Mouse (Mus musculus): Measurements from ENCODE around the gene Lig1.
"Not testable (repeated sequence)": the region's sequence is repeated elsewhere in the genome, so short reads cannot be mapped to it uniquely, and the experiment has no call there.

Lig1 gene

DNA sequence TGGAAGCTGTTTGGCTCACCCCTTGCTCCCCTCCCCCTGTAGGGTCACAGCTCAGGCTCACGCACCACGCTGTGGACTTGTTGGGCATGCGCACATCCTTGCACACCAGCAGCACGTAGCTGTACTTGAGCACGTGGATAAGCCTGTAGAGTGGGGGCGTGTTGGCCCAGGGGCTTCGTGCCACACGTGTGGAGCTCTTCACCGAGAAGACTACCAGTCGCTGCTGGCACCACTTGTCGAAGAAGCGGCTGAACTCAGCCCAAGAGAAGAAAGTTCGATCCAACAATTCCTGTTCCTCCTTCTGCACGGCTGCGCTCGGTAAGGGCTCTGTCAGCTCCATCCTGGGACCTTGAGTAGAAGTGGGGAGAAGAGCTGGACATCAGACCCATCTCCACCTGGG is at the start of gene Lig1:
Gene Lig1, plus strand, starts transcription at position 203 of the 400 bp plus-strand sequence.
- no peak for DNase-seq (ENCODE audit: low spot score)

GRCm38 (mm10) chr7:13260746-13261700 is 16.1 kb upstream of the Lig1 start:
- DNase-seq (ENCODE audit: low spot score): no peak

- no peak for DNase-seq (ENCODE audit: low spot score)
Observed at GRCm38 (mm10) chr7:13263851-13264250, 13.2 kb upstream of the Lig1 start.

DNA sequence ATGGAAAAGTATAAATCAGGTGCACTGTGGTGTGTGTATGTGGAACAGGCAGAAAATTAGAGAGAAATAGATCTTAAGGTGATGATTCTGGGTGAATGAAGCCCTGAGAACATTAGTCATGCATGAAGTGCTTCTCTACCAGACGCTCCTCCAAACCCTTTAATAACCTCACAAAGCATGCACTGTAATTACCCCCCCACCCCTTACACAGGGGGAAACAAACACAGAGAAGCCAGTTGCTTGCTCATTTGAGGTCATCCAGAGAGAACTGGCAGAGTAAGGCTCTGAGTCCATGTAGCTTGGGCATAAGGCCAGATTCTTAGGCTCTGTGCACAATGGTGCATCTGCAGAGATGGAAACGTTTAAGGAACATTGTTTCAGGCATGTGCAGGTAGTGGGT is 12.7 kb upstream of the Lig1 start:
- DNase-seq (ENCODE audit: low spot score): peak; percentile 8

DNA sequence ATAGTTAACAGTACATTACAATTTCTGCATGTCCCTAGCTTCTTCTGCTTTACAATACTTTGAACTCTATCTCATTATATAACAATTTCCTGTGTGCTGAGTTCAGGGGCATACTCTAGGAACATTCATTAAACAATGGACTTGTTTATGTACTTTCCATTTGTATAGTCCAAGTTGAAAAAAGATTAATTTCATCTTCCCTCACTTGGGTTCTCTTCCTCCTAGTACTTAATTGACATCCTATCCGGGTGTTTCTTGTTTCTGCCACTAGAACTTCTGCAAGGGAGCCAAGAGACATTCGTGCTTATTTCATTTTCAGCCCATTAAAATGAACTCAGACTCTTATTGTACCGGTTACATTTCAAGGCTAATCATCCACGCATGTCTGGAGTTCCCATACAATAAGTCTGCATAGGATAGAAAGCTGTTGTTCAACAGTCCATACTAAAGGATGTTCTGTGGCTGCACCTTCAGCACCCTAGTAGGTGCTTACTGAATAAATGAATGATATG is 8.3 kb upstream of the Lig1 start:
- no peak for DNase-seq (ENCODE audit: low spot score)

GRCm38 (mm10) chr7:13269394-13269793 is 7.7 kb upstream of the Lig1 start:
- DNase-seq (ENCODE audit: low spot score): no peak

DNA sequence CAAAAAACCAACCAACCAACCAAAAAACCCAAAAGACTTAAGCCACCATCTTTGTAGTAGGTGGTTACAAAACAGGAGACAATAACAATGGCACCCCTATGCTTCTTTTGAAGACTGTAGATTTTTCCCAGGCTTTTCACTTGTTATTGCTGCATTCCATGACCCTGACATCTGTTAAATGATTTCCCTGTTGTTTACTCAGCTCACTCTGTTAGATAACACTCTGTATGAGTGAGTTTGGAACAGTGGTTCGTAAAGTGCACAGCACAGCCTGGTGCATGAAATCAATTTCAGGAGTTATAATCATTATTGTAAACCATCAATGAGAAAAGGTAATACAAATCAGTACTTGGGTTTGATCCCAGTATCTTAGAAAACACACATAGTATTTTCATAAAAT is 5.4 kb upstream of the Lig1 start:
- DNase-seq (ENCODE audit: low spot score): no peak

DNA sequence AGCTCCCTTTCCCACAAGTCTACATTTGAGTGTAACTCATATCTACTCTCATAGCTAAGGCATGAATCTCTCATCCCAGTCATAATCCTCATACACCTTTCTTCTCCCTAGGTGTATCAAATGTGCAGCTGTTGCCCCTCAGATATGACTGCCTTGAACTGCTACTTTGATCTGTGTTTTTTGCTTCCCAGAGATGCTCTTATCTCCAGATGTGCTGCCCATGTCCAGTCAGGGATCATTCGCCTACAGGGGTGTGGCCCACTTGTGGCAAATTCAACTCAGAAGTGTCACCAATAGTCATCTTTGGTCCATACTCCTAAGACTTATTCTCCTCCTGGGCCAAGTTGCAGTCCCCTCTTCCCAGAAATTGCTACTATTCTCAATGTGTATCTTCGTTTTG is 750 bp downstream of the Lig1 start:
- DNase-seq (ENCODE audit: low spot score): no peak

DNA sequence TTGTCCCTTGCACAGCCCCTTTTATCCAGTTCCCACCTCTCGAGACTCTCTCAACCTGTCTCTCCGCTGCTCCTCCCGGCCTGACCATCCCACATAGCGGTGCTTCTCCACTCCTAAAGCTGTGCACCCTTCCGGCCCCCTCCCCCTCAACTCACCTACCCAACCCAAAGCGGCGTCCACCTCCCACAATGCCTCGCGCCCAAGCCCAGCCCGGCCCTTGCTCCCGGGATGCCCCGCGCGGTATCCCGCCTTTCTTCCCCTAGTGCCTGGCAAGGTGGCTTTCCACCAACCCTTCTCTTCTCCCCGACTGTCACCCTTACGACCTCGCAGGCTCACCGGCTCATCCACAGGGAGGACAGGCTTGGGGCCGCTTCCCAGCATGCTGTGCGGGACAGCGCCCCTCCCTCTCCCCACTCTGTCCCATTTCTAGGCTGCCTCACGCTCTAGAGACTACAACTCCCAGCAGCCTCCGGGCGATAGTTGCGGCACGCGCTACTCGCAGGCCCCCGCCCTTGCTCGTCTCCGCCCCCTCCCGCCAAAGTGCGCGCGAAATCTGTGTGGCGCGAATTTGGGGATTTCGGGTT is 1.3 kb downstream of the Lig1 start, which contains the start of gene Zswim9:
Gene Zswim9, minus strand, starts transcription at position 414 of the 584 bp plus-strand sequence.
- peak; percentile 94 for DNase-seq (ENCODE audit: low spot score)

- not testable (repeated sequence) for DNase-seq (ENCODE audit: low spot score)
Observed at GRCm38 (mm10) chr7:13278957-13279356, 1.9 kb downstream of the Lig1 start.

DNA sequence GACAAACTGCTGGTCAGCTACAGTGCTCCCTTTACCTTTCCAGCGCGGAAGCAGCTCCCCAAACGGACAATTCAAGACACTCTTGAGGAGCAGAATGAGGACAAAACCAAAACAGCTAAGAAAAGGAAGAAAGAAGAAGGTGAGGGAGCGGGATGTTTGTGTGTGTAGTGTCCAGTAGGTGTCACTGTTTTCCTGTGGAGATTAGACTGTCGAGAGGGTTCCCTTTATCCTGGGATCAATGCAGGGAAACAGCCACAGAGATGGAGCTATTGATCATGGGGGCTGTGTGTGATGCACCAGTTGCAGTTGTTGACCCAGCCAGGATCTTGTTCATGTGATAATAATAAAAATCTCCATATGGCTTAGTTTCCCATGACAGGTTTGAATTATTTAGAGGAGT is 11.5 kb downstream of the Lig1 start:
- DNase-seq (ENCODE audit: low spot score): peak; percentile 44

GRCm38 (mm10) chr7:13290041-13290675 is 13.1 kb downstream of the Lig1 start:
- no peak for DNase-seq (ENCODE audit: low spot score)

DNA sequence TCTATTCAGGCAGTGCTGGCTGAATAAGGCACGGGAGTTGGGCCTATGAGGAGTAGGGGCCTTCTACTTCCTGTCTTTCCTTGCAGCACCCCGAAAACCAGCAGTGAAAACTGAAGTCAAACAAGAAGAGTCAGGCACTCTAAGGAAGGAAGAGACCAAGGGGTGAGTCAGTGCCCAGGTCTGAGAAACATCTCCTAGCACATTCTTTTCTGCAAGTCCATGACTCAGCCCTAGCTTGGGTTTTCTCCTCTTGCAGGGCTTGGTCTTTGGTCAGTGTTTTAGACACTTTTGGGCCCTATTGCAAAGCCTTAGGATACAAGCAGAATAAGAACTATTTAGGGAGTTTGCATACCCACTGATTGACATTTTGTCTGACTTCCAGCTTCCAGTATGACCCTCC is 14.3 kb downstream of the Lig1 start:
- no peak for DNase-seq (ENCODE audit: low spot score)

GRCm38 (mm10) chr7:13293878-13294855 is 17.1 kb downstream of the Lig1 start:
- no peak for DNase-seq (ENCODE audit: low spot score)

- no peak for DNase-seq (ENCODE audit: low spot score)
Observed at GRCm38 (mm10) chr7:13295256-13295655, 18.2 kb downstream of the Lig1 start.

GRCm38 (mm10) chr7:13297636-13298035 is 20.6 kb downstream of the Lig1 start:
- no peak for DNase-seq (ENCODE audit: low spot score)

GRCm38 (mm10) chr7:13298821-13299220 is 21.7 kb downstream of the Lig1 start:
- DNase-seq (ENCODE audit: low spot score): no peak

DNA sequence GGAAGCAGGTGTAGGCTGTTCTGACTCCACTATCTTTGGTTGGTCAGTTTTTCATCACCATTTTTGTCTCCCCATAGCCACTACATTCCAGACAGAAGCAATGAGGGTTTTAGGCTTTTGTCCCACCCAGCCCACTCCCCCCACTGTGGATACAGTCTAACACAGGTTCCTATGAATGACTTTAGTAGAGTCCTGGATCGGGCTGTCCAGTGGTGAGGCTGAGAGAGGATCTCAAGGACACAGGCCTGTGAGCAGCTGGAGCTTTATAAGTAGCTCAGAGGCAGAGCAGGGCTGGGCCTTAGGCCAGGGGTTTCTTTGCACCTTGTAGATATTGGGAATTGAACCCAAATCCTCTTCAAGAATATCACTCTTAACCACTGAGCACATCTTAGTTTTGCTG is 24.6 kb downstream of the Lig1 start:
- no peak for DNase-seq (ENCODE audit: low spot score)

GRCm38 (mm10) chr7:13302780-13303179 is 25.7 kb downstream of the Lig1 start:
- DNase-seq (ENCODE audit: low spot score): no peak

- no peak for DNase-seq (ENCODE audit: low spot score)
Observed at GRCm38 (mm10) chr7:13303372-13303771, 26.3 kb downstream of the Lig1 start.

DNA sequence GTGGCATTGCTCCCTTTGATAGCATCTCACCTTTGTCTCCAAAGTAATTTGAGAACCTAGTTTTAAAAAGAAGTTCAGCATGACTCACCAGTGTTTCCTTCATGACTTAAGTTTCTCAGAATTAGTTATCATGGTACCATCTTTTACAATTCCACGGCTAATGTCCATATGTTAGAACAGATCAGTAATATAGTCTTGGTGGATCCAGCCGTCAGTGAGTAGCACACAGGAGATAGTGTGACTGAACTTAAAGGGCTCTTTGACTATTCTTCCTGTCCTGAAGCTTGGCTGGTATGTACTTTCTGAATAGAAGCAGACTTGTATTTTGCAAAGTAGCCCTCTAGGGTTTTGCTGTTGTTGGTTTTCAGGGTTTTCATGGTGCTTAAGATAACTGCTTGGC is 32.3 kb downstream of the Lig1 start:
- DNase-seq (ENCODE audit: low spot score): no peak

Data from MN1 (cell line).